In genomic region chr12:104061862-104062261, GRCm38 (mm10) we compare ENCODE assay signal across 1 mouse cellular context.
A peak's percentile ranks its signal among the peaks of the same experiment; 100 is the strongest.
TF ChIP-seq lines count a peak whose summit lies in the region.

No protein-coding gene starts in this region.

TF ChIP-seq in CH12.LX, 34 proteins besides CTCF, POLR2A, EP300 and RAD21:
- TF ChIP-seq TBP (conservative IDR thresholded peaks at IDR 0.05; ENCODE audit: low read depth, low read length) = no peak
- TF ChIP-seq ELF1 (IDR thresholded peaks at IDR 0.05; ENCODE audit: low read depth, low read length) = peak; percentile 61
- peak; percentile 72; the same call in 1 of the 2 replicates for TF ChIP-seq MYC (IDR thresholded peaks at IDR 0.05; ENCODE audit: low read depth, low read length)
- TF ChIP-seq ZMIZ1 (IDR thresholded peaks at IDR 0.05; ENCODE audit: low read depth, low read length) = no peak
- no peak for TF ChIP-seq PAX5 (IDR thresholded peaks at IDR 0.05; ENCODE audit: low read length)
- TF ChIP-seq UBTF (IDR thresholded peaks at IDR 0.05; ENCODE audit: low read depth, low read length) = no peak
- no peak for TF ChIP-seq JUN (IDR thresholded peaks at IDR 0.05; ENCODE audit: insufficient read depth, low read depth, low read length)
- no peak for TF ChIP-seq NELFE (IDR thresholded peaks at IDR 0.05; ENCODE audit: low read depth, low read length)
- TF ChIP-seq E2F4 (IDR thresholded peaks at IDR 0.05; ENCODE audit: insufficient replicate concordance, low read depth, low read length) = no peak
- TF ChIP-seq MXI1 (IDR thresholded peaks at IDR 0.05; ENCODE audit: low read depth, low read length) = peak; percentile 75
- TF ChIP-seq SMC3 (IDR thresholded peaks at IDR 0.05; ENCODE audit: low read depth, low read length) = no peak
- TF ChIP-seq MAX (IDR thresholded peaks at IDR 0.05; ENCODE audit: low read length) = peak; percentile 71; the same call in 1 of the 2 replicates
- no peak for TF ChIP-seq NRF1 (IDR thresholded peaks at IDR 0.05; ENCODE audit: low read depth, low read length)
- no peak for TF ChIP-seq ZNF384 (IDR thresholded peaks at IDR 0.05; ENCODE audit: low read depth, low read length)
- TF ChIP-seq MAZ (IDR thresholded peaks at IDR 0.05; ENCODE audit: low read depth, low read length) = no peak
- peak; percentile 44; the same call in 1 of the 2 replicates for TF ChIP-seq TCF12 (IDR thresholded peaks at IDR 0.05; ENCODE audit: low read depth, low read length)
- TF ChIP-seq BHLHE40 (IDR thresholded peaks at IDR 0.05; ENCODE audit: low read depth, low read length) = peak; percentile 68; the same call in 1 of the 2 replicates
- no peak for TF ChIP-seq USF2 (conservative IDR thresholded peaks at IDR 0.05; ENCODE audit: low read depth, low read length)
- no peak for TF ChIP-seq ZC3H11A (IDR thresholded peaks at IDR 0.05; ENCODE audit: low read depth, low read length)
- TF ChIP-seq MAFK (IDR thresholded peaks at IDR 0.05; ENCODE audit: insufficient replicate concordance, low read length) = no peak
- peak; percentile 51 for TF ChIP-seq IRF4 (IDR thresholded peaks at IDR 0.05; ENCODE audit: low read depth, low read length)
- TF ChIP-seq JUND (conservative IDR thresholded peaks at IDR 0.05; ENCODE audit: low read depth, low read length) = no peak
- TF ChIP-seq HCFC1 (IDR thresholded peaks at IDR 0.05; ENCODE audit: low read depth, low read length) = peak; percentile 23; the same call in 1 of the 2 replicates
- no peak for TF ChIP-seq GABPA (IDR thresholded peaks at IDR 0.05; ENCODE audit: insufficient replicate concordance, low read depth, low read length)
- no peak for TF ChIP-seq POLR2AphosphoS2 (IDR thresholded peaks at IDR 0.05; ENCODE audit: low read depth, low read length)
- TF ChIP-seq SIN3A (IDR thresholded peaks at IDR 0.05; ENCODE audit: low read length) = peak; percentile 77
- 0 out of 2 replicates have a peak, but pooled peaks have one; percentile 14 for TF ChIP-seq RCOR1 (conservative IDR thresholded peaks at IDR 0.05; ENCODE audit: low read depth, low read length)
- TF ChIP-seq ETS1 (conservative IDR thresholded peaks at IDR 0.05; ENCODE audit: low read depth, low read length) = peak; percentile 79
- no peak for TF ChIP-seq CHD1 (IDR thresholded peaks at IDR 0.05; ENCODE audit: low read depth, low read length)
- peak; percentile 62; the same call in 1 of the 2 replicates for TF ChIP-seq MEF2A (IDR thresholded peaks at IDR 0.05; ENCODE audit: borderline replicate concordance, low read depth, low read length)
TF ChIP-seq in CH12.LX: peak in this region for 12.
